Mouse (Mus musculus): ENCODE data around the gene AW549877. TPM values are rescaled to one million over a fixed set of nuclear protein-coding genes. Genes with fewer than 3 reads are reported as not detected.

Gene AW549877
- total RNA-seq (2023): 59.3 to 63.1 TPM (median 61.5 TPM) in 4 replicates

GRCm38 (mm10) chr15:3995448-3996266 lies at the start of gene AW549877:
Gene AW549877 (minus strand): TSS chr15:3995744.

GRCm38 (mm10) chr15:4026231-4026773 lies 30.8 kb upstream of the AW549877 start, which contains the start of gene Oxct1:
Gene Oxct1 (plus strand): TSS chr15:4026383.

GRCm38 (mm10) chr15:3979061-3979848 lies 16.3 kb downstream of the AW549877 start, which contains the start of gene Fbxo4:
Gene Fbxo4 (minus strand): TSS chr15:3979573.

Other genes with a start within 250 kb of the AW549877 start
- gene Fbxo4, start 16.2 kb downstream of the AW549877 start, total RNA-seq (2023): 25.7 to 31.0 TPM (median 28.3 TPM) in 4 replicates
- 22.3 to 28.4 TPM (median 26.8 TPM) in 4 replicates for gene Oxct1, start 30.6 kb upstream of the AW549877 start, total RNA-seq (2023)

Data from B cell, adult 62 days (primary cell).